Mouse (Mus musculus) neural tube, embryonic 14.5 days (tissue): Measurements from ENCODE around the gene Clec16a. TPM values are rescaled to one million over a fixed set of nuclear protein-coding genes. Genes with fewer than 3 reads are reported as not detected.

ENCODE experiments used
- ATAC-seq: fragments of 200-750 bp; cut with Nextera tagmentation; 2 replicates; pipeline ENCODE4 v1.8.0; 2017; ENCODE audit warnings: low read depth, mild to moderate bottlenecking, moderate TSS enrichment, moderate library complexity
- H3K27ac ChIP-seq: fragments of 300-500 bp; sonication (generic); 2 replicates; pipeline ENCODE4 v1.5.1; 2014; ENCODE audit warnings: low read depth, mild to moderate bottlenecking, control low read depth, low read length, moderate library complexity, mixed read lengths
- H3K27me3 ChIP-seq: fragments of 300-500 bp; sonication (generic); 2 replicates; pipeline ENCODE4 v1.6.1; 2014; ENCODE audit warnings: low read length; ENCODE audit not compliant: control insufficient read depth, insufficient read depth
- H3K36me3 ChIP-seq: fragments of 300-500 bp; sonication (generic); 2 replicates; pipeline ENCODE4 v1.6.1; 2014; ENCODE audit warnings: low read length, mixed read lengths; ENCODE audit not compliant: control insufficient read depth, insufficient read depth
- H3K4me1 ChIP-seq: fragments of 300-500 bp; sonication (generic); 2 replicates; pipeline ENCODE4 v1.6.1; 2014; ENCODE audit warnings: low read length; ENCODE audit not compliant: control insufficient read depth, insufficient read depth
- H3K4me2 ChIP-seq: fragments of 300-500 bp; sonication (generic); 2 replicates; pipeline ENCODE4 v1.6.1; 2014; ENCODE audit warnings: mild to moderate bottlenecking, low read depth, low read length, control low read depth
- H3K4me3 ChIP-seq: fragments of 300-500 bp; sonication (generic); 2 replicates; pipeline ENCODE4 v1.5.1; 2014; ENCODE audit warnings: low read depth, low read length, control low read depth, mixed read lengths
- H3K9ac ChIP-seq: fragments of 300-500 bp; sonication (generic); replicated peaks from 2 replicates; pipeline ENCODE4 v1.6.1; 2014; ENCODE audit warnings: low read depth, mild to moderate bottlenecking, control low read depth, low read length, mixed read lengths
- H3K9me3 ChIP-seq: fragments of 300-500 bp; sonication (generic); 2 replicates; pipeline ENCODE4 v1.6.1; 2016; ENCODE audit warnings: low read length; ENCODE audit not compliant: control insufficient read depth
- WGBS: fragments of 180-500 bp; shearing (Covaris S2); extraction: QIAGEN DNeasy Blood & Tissue Kit; methylation state at CpG from one replicate; pipeline ENCODE4 v1.1.7; 2014; 5-methylcytosine and 5-hydroxymethylcytosine counted together
- polyA plus RNA-seq: library from polyadenylated mRNA; unstranded; fragments of >200 nt; fragmentation: Nextera tagmentation; extraction: Ambion mirVana; gene quantifications from 2 replicates; pipeline ENCODE4 v1.2.1, GENCODE M21; 2014

Gene Clec16a
- polyA plus RNA-seq, 1 experiment from 2014 or later: 89.2 TPM

DNA sequence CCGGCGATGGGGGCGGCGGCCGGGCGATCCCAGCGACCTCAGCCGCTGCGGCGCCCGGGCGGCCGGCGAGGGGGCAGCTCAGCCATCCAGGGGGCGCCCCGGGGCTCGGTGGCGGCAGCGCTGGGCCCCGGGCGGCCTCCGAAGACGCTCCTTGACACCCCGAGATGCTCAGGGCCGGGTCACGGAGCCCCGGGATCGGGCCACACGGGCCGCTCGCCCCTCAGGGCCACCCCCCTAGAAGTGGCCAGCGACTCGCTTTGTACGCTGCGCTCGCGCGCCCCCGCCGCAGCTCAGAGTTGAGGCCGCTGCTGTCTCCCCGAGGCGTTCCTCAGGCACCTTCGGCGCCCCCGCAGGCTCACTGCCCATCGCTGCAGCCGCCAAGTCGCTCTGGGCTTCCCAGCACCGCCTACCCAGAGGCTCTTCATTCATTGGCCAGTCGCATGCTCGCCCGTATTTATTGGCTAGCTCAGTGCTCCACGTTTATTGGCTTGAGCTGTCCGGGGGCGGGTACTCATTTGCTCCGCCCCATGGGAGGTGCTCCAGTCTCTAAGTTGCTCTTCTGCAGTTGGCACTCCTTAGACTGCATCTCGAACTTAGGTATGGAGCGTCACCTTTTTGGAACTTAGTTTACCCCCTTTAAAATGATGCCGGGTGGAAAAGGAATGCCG, 2.3 kb upstream of the Clec16a start, which contains the start of gene Dexi:
TSS of gene Dexi (minus strand) at position 357 of the 668 bp plus-strand sequence.
- Histone ChIP-seq H3K4me2 (peak within 1 kb of the TSS; percentile 74), H3K27ac (peak within 1 kb of the TSS; percentile 80), H3K4me3 (peak within 1 kb of the TSS; percentile 92), H3K4me1 (peaks cover 49% of the 10 kb centered on the region), H3K9ac (peak within 1 kb of the TSS; percentile 95), H3K36me3 (no peaks in the 10 kb centered on the region), H3K27me3 (no peaks in the 10 kb centered on the region), H3K9me3 (no peaks in the 10 kb centered on the region)
- under 1% methylated on average over 37 of the region's 61 CpGs for WGBS
- ATAC-seq: peak; percentile 94

DNA sequence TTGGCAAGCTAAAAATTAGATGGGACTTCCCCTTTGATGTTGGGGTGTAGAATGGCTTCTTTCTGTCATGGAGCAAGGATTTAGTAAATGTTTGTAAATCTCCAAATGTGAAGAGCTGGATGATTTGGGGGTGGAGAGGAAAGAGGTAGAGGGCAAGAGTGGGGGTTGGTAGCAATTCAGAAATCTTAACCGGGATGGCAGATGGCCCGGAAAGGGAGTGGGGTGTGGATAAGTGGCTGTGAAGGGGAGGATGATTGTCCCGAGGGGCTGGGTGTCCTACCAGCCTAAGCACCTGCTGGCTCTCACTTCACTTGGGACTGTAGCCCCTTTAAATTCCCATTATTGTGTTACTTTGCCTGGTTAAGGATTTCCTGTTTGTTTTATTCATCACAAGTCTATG, 1.7 kb downstream of the Clec16a start:
- Histone ChIP-seq H3K4me2 (no peak overlapping the region), H3K27ac (no peak overlapping the region), H3K27me3 (no peaks in the 10 kb centered on the region), H3K36me3 (no peaks in the 10 kb centered on the region), H3K4me1 (peaks cover 14% of the 10 kb centered on the region), H3K9me3 (no peaks in the 10 kb centered on the region), H3K9ac (no peak overlapping the region), H3K4me3 (no peak overlapping the region)
- ATAC-seq: no peak
- WGBS: 65% methylated on average over 3 of the region's 3 CpGs

DNA sequence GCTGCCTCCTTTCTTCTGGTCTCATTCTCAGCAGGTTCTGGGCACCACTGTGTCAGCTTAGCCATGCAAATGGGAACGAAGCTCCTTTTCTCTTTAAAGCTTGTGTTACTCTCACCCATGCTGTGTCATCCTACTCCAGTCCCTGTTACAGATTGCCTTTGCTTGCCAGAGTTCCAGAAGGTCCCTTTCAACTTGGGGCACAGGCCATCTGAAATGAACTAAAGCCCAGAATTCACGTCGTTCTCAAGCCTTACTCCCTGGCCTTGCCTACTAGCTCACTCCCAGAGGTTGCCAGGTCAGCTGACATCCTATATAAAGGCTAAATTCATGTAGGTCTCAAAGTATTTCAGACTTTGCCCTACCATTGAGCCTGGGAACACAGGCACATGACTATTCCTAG, 3.8 kb downstream of the Clec16a start:
- ATAC-seq: no peak
- Histone ChIP-seq H3K9me3 (no peaks in the 10 kb centered on the region), H3K4me2 (no peak overlapping the region), H3K9ac (no peak overlapping the region), H3K27ac (no peak overlapping the region), H3K36me3 (no peaks in the 10 kb centered on the region), H3K27me3 (no peaks in the 10 kb centered on the region), H3K4me3 (no peak overlapping the region), H3K4me1 (peaks cover 13% of the 10 kb centered on the region)
- WGBS: 67% methylated on average over 3 of the region's 3 CpGs

DNA sequence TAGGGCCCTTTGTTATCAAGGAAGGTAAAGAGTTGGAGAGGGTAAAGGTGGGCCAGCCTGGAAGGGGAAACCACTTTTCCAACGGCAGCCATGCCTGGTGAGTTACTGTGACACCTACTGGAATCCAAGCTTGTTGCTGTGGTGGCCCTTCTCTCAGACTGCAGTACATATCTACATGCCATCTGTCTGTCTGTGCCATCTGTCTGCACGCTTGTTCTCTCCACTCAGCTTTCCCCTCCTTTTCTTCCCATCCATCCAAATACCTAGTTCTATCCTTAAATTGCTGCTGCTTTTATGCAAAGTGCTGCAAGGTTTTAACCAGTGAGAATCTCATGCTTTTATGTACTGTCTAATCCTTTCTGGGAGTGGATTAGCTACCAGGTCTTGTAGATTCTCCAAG, 4.5 kb downstream of the Clec16a start:
- Histone ChIP-seq H3K4me1 (peaks cover 13% of the 10 kb centered on the region), H3K4me2 (no peak overlapping the region), H3K27me3 (no peaks in the 10 kb centered on the region), H3K9ac (no peak overlapping the region), H3K9me3 (no peaks in the 10 kb centered on the region), H3K27ac (no peak overlapping the region), H3K36me3 (no peaks in the 10 kb centered on the region), H3K4me3 (no peak overlapping the region)
- WGBS: 85% methylated on average over 2 of the region's 2 CpGs
- no peak for ATAC-seq

DNA sequence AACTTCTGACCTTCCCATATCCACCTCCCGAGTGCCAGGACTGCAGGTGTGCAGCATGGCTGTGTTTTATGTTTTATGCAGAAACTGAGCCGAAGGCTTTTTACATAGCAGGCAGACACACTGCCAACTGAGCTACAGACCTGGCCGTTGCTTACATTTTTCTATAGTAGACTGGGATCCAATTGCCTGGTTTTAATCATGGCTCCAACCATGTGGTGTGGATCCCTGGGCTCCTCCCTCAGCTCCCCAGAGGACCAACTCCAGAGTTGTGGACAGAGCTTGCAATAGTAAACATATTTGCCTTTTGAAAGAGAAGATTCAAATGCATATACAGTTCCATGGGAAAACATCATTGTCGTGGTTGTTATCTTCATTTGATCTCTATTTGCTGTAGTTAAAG, 6.5 kb downstream of the Clec16a start:
- no peak overlapping the region for H3K27ac ChIP-seq
- no peak overlapping the region for H3K9ac ChIP-seq
- H3K4me2 ChIP-seq: no peak overlapping the region
- ATAC-seq: no peak
- whole genome bisulfite sequencing: 89% methylated on average over 4 of the region's 4 CpGs
- H3K36me3 ChIP-seq: no peaks in the 10 kb centered on the region
- H3K27me3 ChIP-seq: no peaks in the 10 kb centered on the region
- no peak overlapping the region for H3K4me3 ChIP-seq
- no peaks in the 10 kb centered on the region for H3K9me3 ChIP-seq
- peaks cover 5% of the 10 kb centered on the region for H3K4me1 ChIP-seq

DNA sequence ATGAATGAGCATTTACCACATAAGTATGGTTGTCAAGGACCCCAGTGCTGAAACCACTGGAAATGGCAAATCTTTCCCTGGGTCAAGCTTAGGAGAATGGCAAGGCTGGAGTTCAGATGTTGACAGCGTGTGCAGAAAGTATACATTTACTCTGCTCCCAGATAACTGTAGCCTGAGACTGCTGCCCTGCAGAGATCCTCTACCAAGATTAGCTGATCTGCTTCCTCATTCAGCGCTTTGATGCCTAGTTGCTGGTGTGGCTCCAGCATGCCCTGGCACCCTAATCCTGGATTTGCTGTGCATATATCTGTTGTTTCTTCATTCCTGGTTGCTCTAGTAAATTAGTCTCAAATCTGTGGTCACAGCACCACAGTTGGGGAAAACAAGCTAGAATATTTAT, 8.7 kb downstream of the Clec16a start:
- H3K4me2 ChIP-seq: no peak overlapping the region
- no peak overlapping the region for H3K9ac ChIP-seq
- no peaks in the 10 kb centered on the region for H3K36me3 ChIP-seq
- H3K9me3 ChIP-seq: no peaks in the 10 kb centered on the region
- no peaks in the 10 kb centered on the region for H3K4me1 ChIP-seq
- no peaks in the 10 kb centered on the region for H3K27me3 ChIP-seq
- H3K4me3 ChIP-seq: no peak overlapping the region
- H3K27ac ChIP-seq: no peak overlapping the region
- ATAC-seq: no peak
- WGBS: 98% methylated on average over 2 of the region's 2 CpGs

DNA sequence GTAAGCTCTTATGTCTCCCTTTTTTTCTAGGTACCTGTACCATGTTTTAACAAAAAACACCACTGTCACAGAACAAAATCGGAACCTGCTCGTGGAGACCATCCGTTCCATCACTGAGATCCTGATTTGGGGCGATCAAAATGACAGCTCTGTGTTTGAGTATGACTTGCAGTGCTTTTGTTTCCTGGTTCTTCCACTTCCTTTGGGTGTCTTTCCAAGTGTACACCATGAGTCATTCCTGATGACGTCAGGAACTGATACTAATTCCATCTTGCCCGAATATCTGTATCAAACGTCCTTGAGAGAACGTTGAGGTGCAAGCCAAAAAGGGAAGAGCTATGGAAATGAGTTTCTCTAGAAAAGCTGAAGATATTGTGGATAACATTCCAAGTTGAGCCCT, 14.9 kb downstream of the Clec16a start:
- Histone ChIP-seq H3K9ac (no peak overlapping the region), H3K9me3 (no peaks in the 10 kb centered on the region), H3K4me1 (no peaks in the 10 kb centered on the region), H3K27me3 (no peaks in the 10 kb centered on the region), H3K27ac (no peak overlapping the region), H3K4me3 (no peak overlapping the region), H3K36me3 (peaks cover 15% of the 10 kb centered on the region; the same call in 1 of the 2 replicates), H3K4me2 (no peak overlapping the region)
- 95% methylated on average over 8 of the region's 8 CpGs for WGBS
- ATAC-seq: no peak

DNA sequence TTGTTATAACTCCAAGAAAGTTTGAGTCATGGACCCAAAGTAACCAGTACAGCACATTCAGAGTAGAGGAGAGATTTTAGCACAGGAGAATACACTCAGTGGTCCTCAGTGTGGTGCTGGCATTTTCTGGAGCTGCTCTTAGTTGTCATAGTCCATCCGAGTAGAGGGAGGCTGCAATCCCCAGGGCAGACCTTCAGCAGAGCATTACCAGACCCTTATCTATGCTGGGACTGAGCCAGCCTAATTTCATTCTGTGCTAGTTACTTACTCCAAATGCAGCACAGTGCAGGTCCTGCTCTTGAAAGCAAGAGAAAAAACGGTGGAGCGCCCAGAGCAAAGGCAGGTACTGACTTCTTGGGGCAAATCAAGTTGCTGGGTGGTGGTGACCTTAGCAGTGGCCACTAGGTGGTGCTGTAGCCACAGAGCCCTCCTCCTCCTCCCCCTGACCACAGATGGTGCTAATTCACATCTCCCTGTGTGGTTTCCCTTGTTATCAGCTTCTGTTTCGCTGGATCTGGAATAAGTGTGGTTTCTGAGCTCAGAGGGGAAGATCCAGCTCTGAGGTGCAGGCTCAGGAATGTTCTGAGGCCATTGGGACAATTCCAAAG, 20.2 kb downstream of the Clec16a start:
- H3K27me3 ChIP-seq: no peaks in the 10 kb centered on the region
- no peak overlapping the region for H3K4me3 ChIP-seq
- WGBS: 39% methylated on average over 4 of the region's 4 CpGs
- no peak overlapping the region for H3K4me2 ChIP-seq
- H3K4me1 ChIP-seq: no peaks in the 10 kb centered on the region
- peak; percentile 60; the same call in 1 of the 2 replicates for ATAC-seq
- no peak overlapping the region for H3K27ac ChIP-seq
- no peaks in the 10 kb centered on the region for H3K9me3 ChIP-seq
- H3K9ac ChIP-seq: no peak overlapping the region
- H3K36me3 ChIP-seq: peaks cover 18% of the 10 kb centered on the region; the same call in 1 of the 2 replicates

DNA sequence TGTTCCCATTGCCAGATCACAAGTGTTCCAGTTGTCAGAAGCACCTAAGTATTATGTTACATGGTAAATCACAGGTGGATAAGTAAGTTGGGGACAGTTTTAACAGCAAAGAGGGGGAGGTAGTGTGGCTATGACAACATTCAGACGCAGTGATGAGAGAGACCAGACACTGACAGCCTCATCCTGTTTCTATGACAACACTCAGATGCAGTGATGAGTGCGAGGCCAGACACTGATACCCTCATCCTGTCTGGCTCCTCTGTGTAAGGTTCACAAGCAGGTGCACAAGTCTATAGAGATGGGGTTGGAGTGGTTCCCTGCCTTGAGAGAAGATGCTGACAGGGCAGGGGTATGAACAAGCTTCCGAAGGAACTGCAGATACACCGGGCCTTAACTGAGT, 22.0 kb downstream of the Clec16a start:
- WGBS: 97% methylated on average over 4 of the region's 4 CpGs
- H3K36me3 ChIP-seq: peaks cover 18% of the 10 kb centered on the region; the same call in 1 of the 2 replicates
- H3K4me3 ChIP-seq: no peak overlapping the region
- no peak overlapping the region for H3K4me2 ChIP-seq
- no peaks in the 10 kb centered on the region for H3K4me1 ChIP-seq
- no peak for ATAC-seq
- H3K9ac ChIP-seq: no peak overlapping the region
- no peak overlapping the region for H3K27ac ChIP-seq
- H3K9me3 ChIP-seq: no peaks in the 10 kb centered on the region
- no peaks in the 10 kb centered on the region for H3K27me3 ChIP-seq
